Mouse (Mus musculus) kidney, postnatal 0 days (tissue): ENCODE data around the gene Hist1h4f. TPM values are rescaled to one million over a fixed set of nuclear protein-coding genes. Genes with fewer than 3 reads are reported as not detected.
"Not testable (repeated sequence)": the region's sequence is repeated elsewhere in the genome, so short reads cannot be mapped to it uniquely, and the experiment has no call there.

ENCODE experiments used
- ATAC-seq: fragments of 200-750 bp; cut with Nextera tagmentation; replicated peaks from 2 replicates; pipeline ENCODE4 v1.8.0; 2017; ENCODE audit warnings: low read depth, moderate number of reproducible peaks, moderate TSS enrichment, moderate library complexity; ENCODE audit not compliant: low FRiP score
- DNase-seq: peaks from one replicate; pipeline ENCODE4 v3.0.0-alpha.2; 2016; ENCODE audit warnings: low spot score
- H3K27ac ChIP-seq: fragments of 300-500 bp; sonication (generic); 2 replicates; pipeline ENCODE4 v1.5.1; 2014; ENCODE audit warnings: mild to moderate bottlenecking
- H3K27me3 ChIP-seq: fragments of 300-500 bp; sonication (generic); 2 replicates; pipeline ENCODE4 v1.6.1; 2014; ENCODE audit warnings: low read length, mixed read lengths; ENCODE audit not compliant: insufficient read depth
- H3K36me3 ChIP-seq: fragments of 300-500 bp; sonication (generic); 2 replicates; pipeline ENCODE4 v1.6.1; 2014; ENCODE audit warnings: low read length, mixed read lengths; ENCODE audit not compliant: insufficient read depth
- H3K4me1 ChIP-seq: fragments of 300-500 bp; sonication (generic); replicated peaks from 2 replicates; pipeline ENCODE4 v1.6.1; 2014; ENCODE audit warnings: antibody characterized with exemption, low read length, mixed read lengths; ENCODE audit not compliant: insufficient read depth
- H3K4me2 ChIP-seq: fragments of 300-500 bp; sonication (generic); 2 replicates; pipeline ENCODE4 v1.6.1; 2014; ENCODE audit warnings: mild to moderate bottlenecking, low read length, moderate library complexity, mixed read lengths
- H3K4me3 ChIP-seq: fragments of 300-500 bp; sonication (generic); replicated peaks from 2 replicates; pipeline ENCODE4 v1.5.1; 2014; ENCODE audit warnings: low read depth, low read length
- H3K9ac ChIP-seq: fragments of 300-500 bp; sonication (generic); 2 replicates; pipeline ENCODE4 v1.6.1; 2014; ENCODE audit warnings: low read depth, low read length
- H3K9me3 ChIP-seq: fragments of 300-500 bp; sonication (generic); replicated peaks from 2 replicates; pipeline ENCODE4 v1.6.1; 2016; ENCODE audit warnings: low read length, inconsistent platforms, mixed read lengths
- CTCF ChIP-seq: IDR thresholded peaks from 2 replicates; pipeline ENCODE4 v1.5.1; 2016; ENCODE audit warnings: antibody characterized with exemption, low read depth, mild to moderate bottlenecking, moderate library complexity
- WGBS: fragments of 180-500 bp; shearing (Covaris S2); extraction: QIAGEN DNeasy Blood & Tissue Kit; methylation state at CpG from one replicate; pipeline ENCODE4 v1.1.7; 2014; 5-methylcytosine and 5-hydroxymethylcytosine counted together
- polyA plus RNA-seq: library from polyadenylated mRNA; unstranded; fragments of >200 nt; fragmentation: Nextera tagmentation; extraction: Ambion mirVana; gene quantifications from 2 replicates; pipeline ENCODE4 v1.2.1, GENCODE M21; 2015

The Hist1h4f gene
- polyA plus RNA-seq, 1 experiment from 2014 or later: 0.58 TPM

GRCm38 (mm10) chr13:23591206-23591605, 39.8 kb upstream of the Hist1h4f start:
- DNase-seq (no peak), ATAC-seq (no peak)
- Histone ChIP-seq H3K9me3 (no peaks in the 10 kb centered on the region), H3K4me1 (peaks cover 4% of the 10 kb centered on the region; the same call in 1 of the 2 replicates), H3K9ac (no peak overlapping the region), H3K27ac (no peak overlapping the region), H3K27me3 (no peaks in the 10 kb centered on the region), H3K4me3 (no peak overlapping the region), H3K4me2 (no peak overlapping the region), H3K36me3 (no peaks in the 10 kb centered on the region)
- no peak for TF ChIP-seq CTCF
- 93% methylated on average over 7 of the region's 7 CpGs for WGBS

GRCm38 (mm10) chr13:23586940-23587225, 35.4 kb upstream of the Hist1h4f start:
- 4% methylated on average over 1 of the region's 1 CpGs for WGBS
- H3K4me2 ChIP-seq: peak overlapping the region; percentile 78
- peak overlapping the region; percentile 94 for H3K27ac ChIP-seq
- H3K9me3 ChIP-seq: no peaks in the 10 kb centered on the region
- ATAC-seq (no peak), DNase-seq (peak; percentile 41)
- no peak for TF ChIP-seq CTCF
- H3K4me3 ChIP-seq: peak overlapping the region; percentile 49
- H3K9ac ChIP-seq: peak overlapping the region; percentile 48
- no peaks in the 10 kb centered on the region for H3K27me3 ChIP-seq
- no peaks in the 10 kb centered on the region for H3K4me1 ChIP-seq
- no peaks in the 10 kb centered on the region for H3K36me3 ChIP-seq

GRCm38 (mm10) chr13:23586099-23586939, 34.9 kb upstream of the Hist1h4f start:
- no peak for ATAC-seq
- no peak for TF ChIP-seq CTCF
- Histone ChIP-seq H3K9ac (peak overlapping the region; percentile 48), H3K4me1 (no peaks in the 10 kb centered on the region), H3K27ac (peak overlapping the region; percentile 97), H3K9me3 (no peaks in the 10 kb centered on the region), H3K27me3 (no peaks in the 10 kb centered on the region), H3K4me2 (peak overlapping the region; percentile 78), H3K36me3 (no peaks in the 10 kb centered on the region), H3K4me3 (peak overlapping the region; percentile 49)
- DNase-seq: peak; percentile 49
- WGBS: 1% methylated on average over 21 of the region's 22 CpGs

DNA sequence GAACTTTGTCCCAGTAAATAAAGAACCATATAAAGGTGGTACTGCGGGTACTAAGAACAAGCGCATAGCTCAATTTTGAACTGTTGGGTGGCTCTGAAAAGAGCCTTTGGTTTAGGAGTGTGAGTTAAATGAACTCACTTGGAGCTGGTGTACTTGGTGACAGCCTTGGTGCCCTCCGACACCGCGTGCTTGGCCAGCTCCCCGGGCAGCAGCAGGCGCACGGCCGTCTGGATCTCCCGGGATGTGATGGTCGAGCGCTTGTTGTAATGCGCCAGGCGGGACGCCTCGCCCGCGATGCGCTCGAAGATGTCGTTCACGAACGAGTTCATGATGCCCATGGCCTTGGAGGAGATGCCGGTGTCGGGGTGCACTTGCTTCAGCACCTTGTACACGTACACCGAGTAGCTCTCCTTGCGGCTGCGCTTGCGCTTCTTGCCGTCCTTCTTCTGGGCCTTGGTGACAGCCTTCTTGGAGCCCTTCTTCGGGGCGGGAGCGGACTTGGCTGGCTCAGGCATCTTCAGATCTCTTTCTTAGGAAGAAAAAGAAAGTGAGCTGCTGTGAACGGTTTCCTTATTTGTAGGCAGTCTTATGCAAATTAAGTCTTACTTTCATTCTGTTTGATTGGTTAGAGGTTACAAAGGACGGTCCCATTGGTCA, 34.1 kb upstream of the Hist1h4f start:
- Histone ChIP-seq H3K27ac (peak overlapping the region; percentile 97), H3K9ac (peak overlapping the region; percentile 76), H3K4me3 (peak overlapping the region; percentile 49), H3K4me2 (peak overlapping the region; percentile 78)
- ATAC-seq: peak; percentile 82
- H3K4me1 ChIP-seq, H3K36me3 ChIP-seq, H3K27me3 ChIP-seq, H3K9me3 ChIP-seq: not testable (repeated sequence)
- peak; percentile 98 for DNase-seq
- WGBS: 0% methylated on average over 21 of the region's 36 CpGs

- under 1% methylated on average over 21 of the region's 21 CpGs for WGBS
Observed at GRCm38 (mm10) chr13:23585029-23585441, 33.6 kb upstream of the Hist1h4f start.

DNA sequence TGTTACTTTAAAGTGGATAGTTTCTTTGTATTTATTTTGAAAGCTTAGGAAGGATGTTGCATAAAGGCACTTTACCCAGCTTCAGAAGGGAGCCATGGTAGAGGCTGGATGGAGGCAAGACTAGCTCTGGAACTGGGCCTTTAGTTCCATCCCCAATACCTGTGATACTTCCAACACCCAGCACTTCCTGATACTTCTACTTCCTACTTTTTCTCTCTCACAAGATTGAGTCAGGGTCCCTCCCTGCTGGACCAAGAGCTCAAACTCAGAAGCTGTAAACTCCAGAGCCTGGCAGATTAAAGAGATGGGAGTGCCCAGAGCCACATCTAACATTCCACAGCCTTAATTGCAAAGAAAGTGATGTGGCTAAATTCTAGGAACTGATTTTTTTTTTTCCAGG, 32.9 kb upstream of the Hist1h4f start:
- no peaks in the 10 kb centered on the region for H3K27me3 ChIP-seq
- H3K36me3 ChIP-seq: no peaks in the 10 kb centered on the region
- peak overlapping the region; percentile 49; the same call in 1 of the 2 replicates for H3K4me3 ChIP-seq
- no peak for TF ChIP-seq CTCF
- ATAC-seq (no peak), DNase-seq (peak; percentile 84)
- peak overlapping the region; percentile 76 for H3K9ac ChIP-seq
- no peaks in the 10 kb centered on the region for H3K4me1 ChIP-seq
- peak overlapping the region; percentile 78 for H3K4me2 ChIP-seq
- no peaks in the 10 kb centered on the region for H3K9me3 ChIP-seq
- peak overlapping the region; percentile 97 for H3K27ac ChIP-seq

More at GRCm38 (mm10) chr13:23585029-23585441, 33.6 kb upstream of the Hist1h4f start:
- TF ChIP-seq CTCF: no peak
- DNase-seq: peak; percentile 86
- ATAC-seq: no peak
- H3K27me3 ChIP-seq: no peaks in the 10 kb centered on the region
- H3K9me3 ChIP-seq: no peaks in the 10 kb centered on the region
- peak overlapping the region; percentile 97 for H3K27ac ChIP-seq
- peak overlapping the region; percentile 78 for H3K4me2 ChIP-seq
- no peaks in the 10 kb centered on the region for H3K4me1 ChIP-seq
- peak overlapping the region; percentile 76 for H3K9ac ChIP-seq
- no peaks in the 10 kb centered on the region for H3K36me3 ChIP-seq
- H3K4me3 ChIP-seq: peak overlapping the region; percentile 49
